In the genomic region with DNA sequence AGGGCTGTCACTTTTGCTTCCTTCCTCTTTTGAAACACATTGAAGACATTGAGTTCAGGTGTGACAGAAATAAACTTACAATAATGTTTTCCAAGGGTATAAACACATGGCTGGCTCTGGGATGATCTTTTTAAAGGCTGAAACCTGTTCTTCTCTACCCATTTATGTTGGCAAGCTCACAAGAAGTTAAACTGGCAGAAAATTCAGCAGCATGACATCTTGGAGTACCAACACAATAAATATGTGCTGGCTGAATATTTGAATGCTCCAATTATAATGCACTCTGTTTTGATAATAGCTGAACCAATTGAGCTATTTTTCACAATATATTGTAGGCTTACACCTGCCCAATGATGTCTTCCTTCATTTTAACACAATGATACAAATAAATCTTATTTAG, we compare ENCODE assay signal across 25 mouse cellular contexts.
DNase-seq lines count a peak whose midpoint lies in the region; ATAC-seq lines count a peak whose summit lies in the region.
"Had no signal": no experiment of that assay in that cellular context is flagged by ENCODE, and none has a peak within 500 bp of the region (broad histone marks: within the 10 kb centered on the region; RNA-seq: fewer than 3 reads in every experiment).

No protein-coding gene starts in this region.

- peaks cover 21% of the 10 kb centered on the region for H3K4me1 ChIP-seq in forebrain, embryonic 15.5 days
- no peaks in the 10 kb centered on the region for H3K4me1 ChIP-seq in forebrain, embryonic 11.5 days (replicated peaks; ENCODE audit: control insufficient read depth, insufficient read depth, low read length)
- H3K4me1 ChIP-seq: heart, embryonic 12.5 days; hindbrain, embryonic 10.5 days; limb, embryonic 10.5 days; liver, embryonic 15.5 days; lung, embryonic 15.5 days; megakaryocyte, embryonic 14.5 days; neural tube, embryonic 12.5 days had no signal

- H3K27me3 ChIP-seq in forebrain, embryonic 15.5 days = no peaks in the 10 kb centered on the region
- H3K27me3 ChIP-seq in forebrain, embryonic 11.5 days (ENCODE audit: control insufficient read depth, insufficient read depth, low read length) = no peaks in the 10 kb centered on the region
- H3K27me3 ChIP-seq: heart, embryonic 12.5 days; liver, embryonic 15.5 days; lung, embryonic 15.5 days; megakaryocyte, embryonic 14.5 days; neural tube, embryonic 12.5 days had no signal

- H3K4me2 ChIP-seq in forebrain, embryonic 15.5 days (replicated peaks) = no peak overlapping the region
- no peak overlapping the region for H3K4me2 ChIP-seq in forebrain, embryonic 11.5 days (ENCODE audit: low read depth, low read length, severe bottlenecking)
- H3K4me2 ChIP-seq: heart, embryonic 12.5 days; liver, embryonic 15.5 days; lung, embryonic 15.5 days; neural tube, embryonic 12.5 days had no signal

- ATAC-seq in forebrain, embryonic 15.5 days (replicated peaks) = peak; percentile 65
- ATAC-seq in forebrain, embryonic 11.5 days (replicated peaks; ENCODE audit: low FRiP score) = no peak
- ATAC-seq: inflammation-experienced regulatory T-cells, adult 6 months had no signal

- no peaks in the 10 kb centered on the region for H3K9me3 ChIP-seq in forebrain, embryonic 15.5 days
- H3K9me3 ChIP-seq in forebrain, embryonic 11.5 days (ENCODE audit: control insufficient read depth, low read length) = no peaks in the 10 kb centered on the region
- H3K9me3 ChIP-seq: heart, embryonic 12.5 days; hindbrain, embryonic 10.5 days; limb, embryonic 10.5 days; liver, embryonic 15.5 days; lung, embryonic 15.5 days; megakaryocyte, embryonic 14.5 days; neural tube, embryonic 12.5 days had no signal

- no peaks in the 10 kb centered on the region for H3K36me3 ChIP-seq in forebrain, embryonic 15.5 days
- no peaks in the 10 kb centered on the region for H3K36me3 ChIP-seq in forebrain, embryonic 11.5 days (ENCODE audit: control insufficient read depth, insufficient read depth, low read length)
- H3K36me3 ChIP-seq: heart, embryonic 12.5 days; hindbrain, embryonic 10.5 days; limb, embryonic 10.5 days; liver, embryonic 15.5 days; lung, embryonic 15.5 days; neural tube, embryonic 12.5 days had no signal

- no peak overlapping the region for H3K9ac ChIP-seq in forebrain, embryonic 15.5 days (replicated peaks)
- no peak overlapping the region for H3K9ac ChIP-seq in forebrain, embryonic 11.5 days (ENCODE audit: low read length)
- H3K9ac ChIP-seq: heart, embryonic 12.5 days; liver, embryonic 15.5 days; lung, embryonic 15.5 days; neural tube, embryonic 12.5 days had no signal

- no peak overlapping the region for H3K4me3 ChIP-seq in forebrain, embryonic 15.5 days
- no peak overlapping the region for H3K4me3 ChIP-seq in forebrain, embryonic 11.5 days (ENCODE audit: low read depth, low read length)
- H3K4me3 ChIP-seq: heart, embryonic 12.5 days; hindbrain, embryonic 10.5 days; limb, embryonic 10.5 days; liver, embryonic 15.5 days; lung, embryonic 15.5 days; megakaryocyte, embryonic 14.5 days; neural tube, embryonic 12.5 days had no signal

- H3K27ac ChIP-seq in forebrain, embryonic 15.5 days (replicated peaks) = peak overlapping the region; percentile 52; the same call in 1 of the 2 replicates
- H3K27ac ChIP-seq in forebrain, embryonic 11.5 days (ENCODE audit: low read depth, low read length) = no peak overlapping the region
- H3K27ac ChIP-seq: hindbrain, embryonic 10.5 days; limb, embryonic 10.5 days; liver, embryonic 15.5 days; lung, embryonic 15.5 days; neural tube, embryonic 12.5 days had no signal

- peak; percentile 27 for DNase-seq in cerebellum, adult 9-10 months
- no peak for DNase-seq in cerebellum, adult 18-20 months
- DNase-seq in forebrain, embryonic 11.5 days (ENCODE audit: low spot score) = no peak
- DNase-seq in layer of hippocampus, adult 9-10 months (ENCODE audit: low spot score) = peak; percentile 29
- DNase-seq in layer of hippocampus, postnatal 25 days (ENCODE audit: extremely low spot score in 1 of 2, low spot score in 1 of 2) = no peak
- peak; percentile 60 for DNase-seq in brain, adult 2 months (ENCODE audit: low read depth, low spot score)
- no peak for DNase-seq in retina, embryonic 14.5 days (ENCODE audit: low spot score)
- DNase-seq: adrenal gland, postnatal 25 days; gastrocnemius, postnatal 14 days; heart, adult 11 months; heart, postnatal 10 days; kidney, adult 18-20 months; liver; lung, postnatal 36 days; right cerebral cortex, adult 18-20 months; thymus, postnatal 25 days had no signal

Comparison
In these comparisons a context has a peak if more than half of its experiments do, and no peak if none do; other contexts are left out.
1. DNase-seq: peak in cerebellum, adult 9-10 months (single experiment), layer of hippocampus, adult 9-10 months (single experiment) and brain, adult 2 months (single experiment); none in cerebellum, adult 18-20 months (0 of 2), forebrain, embryonic 11.5 days (single experiment), layer of hippocampus, postnatal 25 days (0 of 2) and retina, embryonic 14.5 days (single experiment).